Mouse (Mus musculus) brain, embryonic 14.5 days (tissue): ENCODE measurements around the gene Shroom3.
A peak's percentile ranks its signal among the peaks of the same experiment; 100 is the strongest.

Source experiments
- CTCF ChIP-seq: fragments of 200-500 bp; IDR thresholded peaks from 2 replicates; pipeline ENCODE4 v1.5.1; 2012; ENCODE audit warnings: inconsistent platforms, mild to moderate bottlenecking, moderate library complexity, borderline replicate concordance; ENCODE audit not compliant: insufficient read depth, insufficient read length; ENCODE audit errors: extremely low read depth
- POLR2A ChIP-seq: fragments of 200-500 bp; IDR thresholded peaks from 2 replicates; pipeline ENCODE4 v1.6.1; 2012; ENCODE audit warnings: mild to moderate bottlenecking, inconsistent platforms, borderline replicate concordance; ENCODE audit not compliant: poor library complexity, insufficient read depth, insufficient read length, severe bottlenecking; ENCODE audit errors: extremely low read depth

DNA sequence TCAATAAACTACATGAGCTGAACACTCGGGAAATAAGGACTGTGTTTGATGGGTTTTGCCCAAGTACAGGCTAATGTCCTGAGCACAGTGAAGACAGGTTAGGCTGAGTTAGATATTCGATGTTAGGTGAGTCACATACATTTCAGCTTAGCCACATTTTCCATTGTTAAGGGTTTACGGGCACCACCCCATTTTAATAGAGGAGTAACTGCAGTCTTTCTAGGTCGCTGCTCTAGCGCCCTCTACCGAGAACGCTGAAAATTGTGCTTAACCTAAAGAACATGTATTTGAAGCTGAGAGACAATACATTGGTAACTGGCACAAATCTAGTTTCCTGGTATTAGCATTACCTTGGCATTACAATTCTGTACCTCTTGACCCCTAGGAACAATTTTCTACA is 287.2 kb downstream of the Shroom3 start:
- TF ChIP-seq CTCF (peak; percentile 49; the same call in 1 of the 2 replicates), POLR2A (no peak)
